Mouse (Mus musculus): ENCODE measurements around the gene Cox19. TPM values are rescaled to one million over a fixed set of nuclear protein-coding genes. Genes with fewer than 3 reads are reported as not detected.
A peak's percentile ranks its signal among the peaks of the same experiment; 100 is the strongest.

Gene Cox19
- total RNA-seq, 4 experiments from 2014 or later, result 59.2 to 62.6 (median 61.3) TPM

- DNase-seq (ENCODE audit: low spot score in 2 of 2), result peak in 1 of 2 experiments; percentile 92
Measured at GRCm38 (mm10) chr5:139331742-139332141, 19.5 kb downstream of the Cox19 start.

DNA sequence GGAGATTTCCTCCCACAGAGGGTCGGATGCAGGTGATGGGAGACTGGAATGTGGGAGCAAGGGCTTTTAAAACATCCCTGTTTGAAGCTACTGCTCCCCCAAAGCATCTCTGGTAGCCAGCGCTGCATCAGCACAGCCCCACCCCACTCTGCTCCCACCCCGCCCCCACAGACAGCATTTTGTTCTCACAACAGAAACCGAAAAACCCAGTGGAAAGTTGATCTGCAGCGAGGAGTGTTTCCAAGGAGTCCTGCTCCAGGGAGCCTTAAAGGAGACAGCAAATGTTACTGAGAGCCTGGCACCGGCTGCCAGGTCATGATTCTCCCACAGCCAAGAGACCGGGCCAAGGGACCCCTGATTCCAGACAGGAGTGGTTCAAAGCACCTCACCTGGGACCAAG lies 20.5 kb downstream of the Cox19 start:
- no peak for DNase-seq (ENCODE audit: low spot score in 2 of 2)

DNA sequence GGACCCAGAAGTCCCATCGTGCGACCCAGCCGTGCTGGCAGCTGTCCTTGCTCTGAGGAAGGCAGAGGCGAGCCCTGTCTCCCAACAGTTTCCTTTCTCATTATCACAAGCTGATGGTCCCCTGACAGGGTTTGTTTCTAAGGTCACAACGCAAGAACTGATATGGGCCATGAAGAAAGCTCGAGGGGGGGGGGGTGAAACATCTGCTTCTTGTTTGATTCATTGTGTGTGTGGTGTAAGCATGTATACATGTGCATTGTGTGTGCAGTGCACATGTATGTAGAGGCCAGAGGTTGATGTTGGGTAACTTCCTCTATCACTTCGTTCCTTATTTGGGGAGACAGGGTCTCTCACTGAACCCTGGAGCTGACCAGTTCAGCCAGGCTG lies 23.6 kb downstream of the Cox19 start:
- no peak for DNase-seq (ENCODE audit: low spot score in 2 of 2)

GRCm38 (mm10) chr5:139326986-139327633 lies 24.1 kb downstream of the Cox19 start:
- no peak for DNase-seq (ENCODE audit: low spot score in 2 of 2)

GRCm38 (mm10) chr5:139326111-139326696 lies 25.0 kb downstream of the Cox19 start:
- DNase-seq (ENCODE audit: low spot score in 2 of 2), result no peak

DNA sequence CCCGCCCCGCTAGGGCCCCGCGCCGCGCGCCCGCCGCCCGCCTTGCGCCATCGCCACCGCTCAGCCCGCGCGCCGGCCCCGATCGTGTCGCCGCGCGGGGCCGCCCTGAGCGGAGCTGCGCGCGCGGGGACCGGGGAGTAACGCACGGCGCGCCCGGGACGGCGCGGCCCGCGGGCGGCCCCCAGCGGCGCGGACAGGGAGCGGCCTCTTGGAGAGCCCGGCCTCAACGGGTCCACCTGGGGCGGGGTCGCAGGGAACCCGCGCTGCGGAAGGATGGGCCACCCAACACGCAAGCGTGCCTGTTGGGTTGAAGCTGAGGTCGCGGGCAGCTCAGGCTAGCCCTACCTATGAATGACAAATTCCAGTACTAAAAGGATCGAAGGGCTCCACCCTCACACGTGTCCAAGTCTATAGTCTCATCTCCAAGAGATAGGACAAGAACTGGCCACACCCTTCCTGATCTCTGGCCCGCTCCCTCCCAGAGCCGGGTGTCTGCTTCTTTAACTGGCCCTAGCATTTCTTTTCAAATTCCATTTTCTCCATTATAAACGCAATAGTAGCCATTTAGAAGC lies 25.7 kb downstream of the Cox19 start, which contains the start of gene Adap1:
Gene Adap1, minus strand, starts transcription at position 228 of the 572 bp plus-strand sequence.
- DNase-seq (ENCODE audit: low spot score in 2 of 2), result peak; percentile 56 to 57

DNA sequence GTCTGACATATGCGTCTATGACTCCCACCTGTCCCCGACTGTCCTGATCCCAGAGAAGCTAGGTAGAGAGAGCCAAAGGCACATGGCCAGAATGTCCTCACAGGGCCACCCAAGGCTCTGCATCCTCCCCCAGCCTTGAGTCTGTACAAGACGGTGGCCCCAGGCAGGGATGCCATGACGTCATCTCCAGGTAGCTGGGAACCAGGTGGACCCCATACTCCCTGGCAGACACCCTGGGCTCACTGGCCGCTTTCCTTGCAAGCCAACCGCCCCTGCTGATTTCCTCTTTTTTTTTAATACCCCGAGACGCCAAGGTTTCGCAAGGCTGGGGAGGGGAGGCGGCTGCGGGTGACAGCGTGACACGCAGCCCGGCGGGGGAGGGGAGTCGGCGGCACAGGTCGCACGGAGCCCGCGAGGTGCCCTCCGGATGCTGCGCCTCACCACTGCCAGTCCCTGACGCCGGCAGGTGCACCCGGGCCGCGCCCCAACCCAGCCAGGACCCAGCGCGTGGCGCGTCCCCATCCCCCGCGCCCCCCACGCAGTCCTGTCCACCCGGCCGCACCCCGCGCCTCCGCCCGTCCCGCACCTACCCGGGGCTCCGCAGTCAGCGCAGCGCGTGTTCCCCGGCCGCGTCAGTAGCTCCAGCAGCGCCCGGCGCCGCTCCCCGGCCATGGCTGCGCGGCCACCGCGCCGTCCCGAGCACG lies 26.4 kb downstream of the Cox19 start:
- DNase-seq (ENCODE audit: low spot score in 2 of 2), result peak; percentile 62 to 68

DNA sequence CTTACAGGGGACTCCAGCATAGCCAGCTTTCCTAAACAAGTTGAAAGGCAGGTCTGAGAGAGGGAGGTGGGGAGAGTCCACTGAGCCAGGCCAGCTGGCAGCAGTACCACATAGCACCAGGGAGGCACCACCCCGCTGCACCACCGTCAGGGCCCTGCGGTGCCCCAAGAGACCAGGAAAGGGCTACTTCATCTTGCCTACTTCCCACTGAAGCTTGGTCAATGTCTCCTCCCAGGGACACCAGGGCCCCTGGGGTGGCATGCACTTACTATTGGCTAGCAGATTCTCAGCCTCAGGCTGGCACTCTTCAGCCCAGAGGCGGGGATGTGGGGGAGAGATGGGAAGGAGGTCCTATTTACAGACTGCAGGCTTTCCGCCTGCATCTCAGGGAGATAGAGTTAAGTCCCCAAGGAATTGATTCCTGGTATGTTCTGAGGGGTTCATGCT lies 27.1 kb downstream of the Cox19 start:
- peak; percentile 36 to 58 for DNase-seq (ENCODE audit: low spot score in 2 of 2)

- DNase-seq (ENCODE audit: low spot score in 2 of 2), result peak in 1 of 2 experiments; percentile 55
Measured at GRCm38 (mm10) chr5:139323260-139323924, 27.8 kb downstream of the Cox19 start.

DNA sequence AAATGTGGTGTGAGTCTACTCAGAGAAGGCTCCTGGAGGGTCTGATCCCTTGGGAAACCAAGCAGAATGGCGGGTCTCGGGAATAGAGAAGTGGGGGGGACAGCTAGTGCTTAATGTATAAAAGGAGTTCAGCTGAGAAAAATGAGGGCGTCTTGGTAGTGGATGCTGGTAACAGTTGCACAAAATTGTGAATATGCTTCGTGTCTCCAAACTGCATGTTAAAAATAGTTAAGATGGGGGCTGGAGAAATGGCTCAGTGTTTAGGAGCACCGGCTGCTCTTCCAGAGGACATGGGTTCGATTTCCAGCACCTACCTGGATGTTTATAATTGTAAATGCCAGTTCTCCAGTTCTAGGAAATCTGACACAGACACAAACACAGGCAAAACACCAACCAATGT lies 29.9 kb downstream of the Cox19 start:
- no peak for DNase-seq (ENCODE audit: low spot score in 2 of 2)

DNA sequence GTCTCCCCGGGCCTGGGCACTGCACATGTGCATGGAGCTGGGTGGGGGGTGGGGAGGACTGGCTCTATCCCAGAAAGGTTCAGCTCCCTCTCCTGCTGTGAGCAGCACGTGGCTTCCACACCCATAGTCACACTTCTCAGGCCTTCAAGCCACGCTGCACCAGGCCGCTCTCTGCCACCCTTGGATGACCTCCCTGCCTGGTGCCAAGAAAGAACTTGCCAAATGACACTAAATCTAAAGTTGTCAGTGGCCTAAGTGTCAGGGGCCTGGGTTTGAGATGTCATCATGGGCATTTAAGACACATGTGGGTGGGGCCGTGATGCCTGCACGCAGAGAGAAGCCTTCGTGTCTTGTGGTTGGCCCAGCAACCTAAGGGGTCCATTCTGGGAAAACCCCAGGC lies 30.8 kb downstream of the Cox19 start:
- DNase-seq (ENCODE audit: low spot score in 2 of 2), result no peak

- peak; percentile 51 to 69 for DNase-seq (ENCODE audit: low spot score in 2 of 2)
Measured at GRCm38 (mm10) chr5:139317751-139318504, 33.3 kb downstream of the Cox19 start.

GRCm38 (mm10) chr5:139316982-139317675 lies 34.1 kb downstream of the Cox19 start:
- no peak for DNase-seq (ENCODE audit: low spot score in 2 of 2)

- no peak for DNase-seq (ENCODE audit: low spot score in 2 of 2)
Measured at GRCm38 (mm10) chr5:139314941-139315642, 36.1 kb downstream of the Cox19 start.

DNA sequence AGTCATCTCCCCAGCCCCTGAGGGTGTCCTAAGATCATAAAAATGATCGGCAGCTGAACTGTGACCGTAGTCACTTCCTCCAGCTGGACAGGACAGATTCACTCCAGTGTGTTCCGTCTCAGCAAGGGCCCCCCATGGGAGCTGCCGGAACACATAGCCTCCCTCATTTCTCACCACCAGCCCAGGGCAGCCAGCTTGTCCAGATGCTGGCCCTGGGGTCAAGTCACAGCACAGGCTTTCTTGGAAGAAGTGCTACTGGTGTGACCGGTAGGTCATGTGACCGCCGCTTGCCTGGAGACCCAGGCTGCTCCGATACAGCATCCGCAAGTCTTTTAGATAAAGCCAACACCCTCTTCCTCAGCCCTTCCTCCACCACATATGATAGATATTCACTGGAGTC lies 37.7 kb downstream of the Cox19 start:
- no peak for DNase-seq (ENCODE audit: low spot score in 2 of 2)

GRCm38 (mm10) chr5:139311822-139312221 lies 39.4 kb downstream of the Cox19 start:
- DNase-seq (ENCODE audit: low spot score in 2 of 2), result no peak

- DNase-seq (ENCODE audit: low spot score in 2 of 2), result no peak
Measured at GRCm38 (mm10) chr5:139310477-139310876, 40.7 kb downstream of the Cox19 start.

- DNase-seq (ENCODE audit: low spot score in 2 of 2), result no peak
Measured at GRCm38 (mm10) chr5:139309946-139310345, 41.3 kb downstream of the Cox19 start.

- no peak for DNase-seq (ENCODE audit: low spot score in 2 of 2)
Measured at GRCm38 (mm10) chr5:139303646-139304061, 47.6 kb downstream of the Cox19 start.

DNA sequence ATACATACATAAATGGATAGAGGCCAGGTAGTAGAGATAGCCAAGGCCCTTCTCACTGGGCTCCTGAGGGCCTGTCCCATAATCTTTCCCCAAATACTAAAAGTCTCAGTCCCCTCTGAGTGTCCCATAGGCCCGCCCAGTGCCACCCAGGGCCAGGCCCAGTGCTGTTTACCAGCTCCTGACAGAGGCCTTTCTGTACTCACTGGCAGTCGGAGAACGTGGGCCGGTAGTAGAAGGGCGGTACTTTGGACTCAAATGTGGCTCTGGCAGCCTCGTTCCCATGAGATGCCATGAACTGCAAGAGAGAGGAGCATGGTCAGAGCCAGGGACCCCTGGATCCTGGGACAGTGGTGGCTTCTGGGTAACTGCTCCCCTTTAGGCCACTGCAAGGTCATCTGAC lies 49.1 kb downstream of the Cox19 start:
- peak in 1 of 2 experiments; percentile 66 for DNase-seq (ENCODE audit: low spot score in 2 of 2)
